Mouse (Mus musculus): Measurements from ENCODE around the gene Zfp967. TPM values are rescaled to one million over a fixed set of nuclear protein-coding genes. Genes with fewer than 3 reads are reported as not detected.

Zfp967 gene
- not detected for polyA plus RNA-seq (2017; shearing (Covaris generic))

DNA sequence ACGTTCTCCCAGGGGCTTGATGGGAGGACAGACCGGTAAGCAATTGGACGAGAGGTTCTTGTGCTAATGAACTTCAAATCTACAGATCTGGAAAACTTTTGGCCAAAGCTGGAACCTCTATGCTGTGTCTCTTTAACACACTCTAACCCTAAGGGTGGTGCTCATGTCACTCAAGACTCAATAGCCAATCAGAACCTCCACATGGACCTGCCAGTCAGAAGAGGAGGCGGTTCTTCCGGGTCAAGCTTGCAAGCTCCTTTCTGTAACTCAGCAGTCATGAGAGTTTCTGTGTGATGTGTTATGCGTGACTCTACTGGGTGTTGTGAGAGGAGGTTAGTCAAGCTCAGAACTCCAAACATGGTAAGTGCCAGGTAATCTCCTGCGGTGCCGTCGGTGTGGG, at the start of gene Zfp967:
Gene Zfp967 (plus strand): TSS at position 301 of the 400 bp plus-strand sequence.

GRCm38 (mm10) chr2:176486683-176487082, 34.2 kb upstream of the Zfp967 start, which contains the start of gene Gm14434:
TSS of gene Gm14434 (minus strand) at chr2:176486783.

Other genes with a start within 250 kb of the Zfp967 start
- gene Gm11009, start 201.6 kb upstream of the Zfp967 start, polyA plus RNA-seq (2017; shearing (Covaris generic)), result not detected
- gene Gm14435, start 97.5 kb upstream of the Zfp967 start, polyA plus RNA-seq (2017; shearing (Covaris generic)), result 1 to 10 TPM; 7.6 to 9.4 TPM
- 1 to 10 TPM; 4.6 to 6.4 TPM for gene Gm14434, start 34.3 kb upstream of the Zfp967 start, polyA plus RNA-seq (2017; shearing (Covaris generic))
- gene Gm14308, start 115.3 kb downstream of the Zfp967 start, polyA plus RNA-seq (2017; shearing (Covaris generic)), result 1 to 10 TPM; 4.3 to 7.4 TPM
- 1 to 10 TPM; 5.4 to 9.1 TPM for gene Zfp973, start 149.5 kb downstream of the Zfp967 start, polyA plus RNA-seq (2017; shearing (Covaris generic))
- gene Gm14305, start 187.3 kb downstream of the Zfp967 start, polyA plus RNA-seq (2017; shearing (Covaris generic)), result 10 to 100 TPM in 1 of 2 experiments, 1 to 10 TPM in 1; 5.9 to 12.4 TPM